Mouse (Mus musculus) lung, postnatal 0 days (tissue): ENCODE data around the gene Hpse2. TPM values are rescaled to one million over a fixed set of nuclear protein-coding genes. Genes with fewer than 3 reads are reported as not detected.

ENCODE experiments used
- ATAC-seq: fragments of 200-750 bp; cut with Nextera tagmentation; 2 replicates; pipeline ENCODE4 v1.8.0; 2017; ENCODE audit warnings: moderate library complexity
- DNase-seq: peaks from one replicate; pipeline ENCODE4 v3.0.0-alpha.2; 2016; ENCODE audit warnings: low spot score
- H3K27ac ChIP-seq: fragments of 300-500 bp; sonication (generic); 2 replicates; pipeline ENCODE4 v1.5.1; 2014; ENCODE audit warnings: antibody characterized with exemption, mild to moderate bottlenecking, low read length, mixed read lengths
- H3K27me3 ChIP-seq: fragments of 300-500 bp; sonication (generic); replicated peaks from 2 replicates; pipeline ENCODE4 v1.6.1; 2014; ENCODE audit warnings: low read length, mixed read lengths; ENCODE audit not compliant: insufficient read depth
- H3K36me3 ChIP-seq: fragments of 300-500 bp; sonication (generic); 2 replicates; pipeline ENCODE4 v1.6.1; 2014; ENCODE audit warnings: low read length, mixed read lengths; ENCODE audit not compliant: insufficient read depth
- H3K4me1 ChIP-seq: fragments of 300-500 bp; sonication (generic); 2 replicates; pipeline ENCODE4 v1.6.1; 2014; ENCODE audit warnings: antibody characterized with exemption, low read depth, low read length, mixed read lengths; ENCODE audit not compliant: insufficient read depth
- H3K4me2 ChIP-seq: fragments of 300-500 bp; sonication (generic); replicated peaks from 2 replicates; pipeline ENCODE4 v1.6.1; 2014; ENCODE audit warnings: low read depth, mild to moderate bottlenecking, low read length, moderate library complexity, mixed read lengths
- H3K4me3 ChIP-seq: fragments of 300-500 bp; sonication (generic); 2 replicates; pipeline ENCODE4 v1.5.1; 2014; ENCODE audit warnings: low read depth, low read length
- H3K9ac ChIP-seq: fragments of 300-500 bp; sonication (generic); replicated peaks from 2 replicates; pipeline ENCODE4 v1.6.1; 2014; ENCODE audit warnings: low read depth, mild to moderate bottlenecking
- H3K9me3 ChIP-seq: fragments of 300-500 bp; sonication (generic); 2 replicates; pipeline ENCODE4 v1.6.1; 2016; ENCODE audit warnings: low read length, mixed read lengths
- CTCF ChIP-seq: IDR thresholded peaks from 2 replicates; pipeline ENCODE4 v1.5.1; 2016; ENCODE audit warnings: antibody characterized with exemption, mild to moderate bottlenecking
- EP300 ChIP-seq: IDR thresholded peaks from 2 replicates; pipeline ENCODE4 v1.6.1; 2016; ENCODE audit warnings: antibody characterized with exemption, mild to moderate bottlenecking, control low read depth
- WGBS: fragments of 180-500 bp; shearing (Covaris S2); extraction: QIAGEN DNeasy Blood & Tissue Kit; methylation state at CpG from one replicate; pipeline ENCODE4 v1.1.7; 2014; 5-methylcytosine and 5-hydroxymethylcytosine counted together
- polyA plus RNA-seq: library from polyadenylated mRNA; unstranded; fragments of >200 nt; fragmentation: Nextera tagmentation; extraction: Ambion mirVana; gene quantifications from 2 replicates; pipeline ENCODE4 v1.2.1, GENCODE M21; 2015

The Hpse2 gene
- polyA plus RNA-seq, 1 experiment from 2014 or later = 0.64 TPM

- TF ChIP-seq CTCF = no peak
- no peak for TF ChIP-seq EP300
- no peak overlapping the region for H3K27ac ChIP-seq
- H3K4me2 ChIP-seq = no peak overlapping the region
- ATAC-seq (no peak), DNase-seq (peak; percentile 33)
- no peaks in the 10 kb centered on the region for H3K9me3 ChIP-seq
- H3K27me3 ChIP-seq = no peaks in the 10 kb centered on the region
- 21% methylated on average over 4 of the region's 4 CpGs for WGBS
- H3K4me1 ChIP-seq = no peaks in the 10 kb centered on the region
- H3K36me3 ChIP-seq = no peaks in the 10 kb centered on the region
- no peak overlapping the region for H3K9ac ChIP-seq
- H3K4me3 ChIP-seq = no peak overlapping the region
Measured at GRCm38 (mm10) chr19:42985372-42986314, 402.5 kb downstream of the Hpse2 start.

- H3K27me3 ChIP-seq = no peaks in the 10 kb centered on the region
- no peak overlapping the region for H3K4me2 ChIP-seq
- H3K4me1 ChIP-seq = no peaks in the 10 kb centered on the region
- H3K27ac ChIP-seq = no peak overlapping the region
- H3K9ac ChIP-seq = no peak overlapping the region
- TF ChIP-seq CTCF (no peak), EP300 (no peak)
- no peak for DNase-seq
- no peak overlapping the region for H3K4me3 ChIP-seq
- 65% methylated on average over 3 of the region's 3 CpGs for WGBS
- no peaks in the 10 kb centered on the region for H3K36me3 ChIP-seq
- ATAC-seq = no peak
- H3K9me3 ChIP-seq = no peaks in the 10 kb centered on the region
Measured at GRCm38 (mm10) chr19:42980537-42980936, 407.6 kb downstream of the Hpse2 start.

GRCm38 (mm10) chr19:42977938-42978337, 410.2 kb downstream of the Hpse2 start:
- H3K27ac ChIP-seq = no peak overlapping the region
- 68% methylated on average over 2 of the region's 2 CpGs for WGBS
- H3K4me1 ChIP-seq = no peaks in the 10 kb centered on the region
- ATAC-seq (no peak), DNase-seq (no peak)
- no peaks in the 10 kb centered on the region for H3K9me3 ChIP-seq
- H3K36me3 ChIP-seq = no peaks in the 10 kb centered on the region
- H3K4me3 ChIP-seq = no peak overlapping the region
- no peak for TF ChIP-seq CTCF
- TF ChIP-seq EP300 = no peak
- no peaks in the 10 kb centered on the region for H3K27me3 ChIP-seq
- H3K4me2 ChIP-seq = no peak overlapping the region
- H3K9ac ChIP-seq = no peak overlapping the region

GRCm38 (mm10) chr19:42973740-42974139, 414.4 kb downstream of the Hpse2 start:
- peak; percentile 55 for DNase-seq
- Histone ChIP-seq H3K4me3 (no peak overlapping the region), H3K27me3 (no peaks in the 10 kb centered on the region), H3K4me2 (no peak overlapping the region), H3K36me3 (no peaks in the 10 kb centered on the region), H3K9ac (no peak overlapping the region), H3K27ac (no peak overlapping the region), H3K9me3 (no peaks in the 10 kb centered on the region), H3K4me1 (no peaks in the 10 kb centered on the region)
- ATAC-seq = no peak
- WGBS = 55% methylated on average over 5 of the region's 5 CpGs
- TF ChIP-seq EP300 (no peak), CTCF (no peak)

- no peaks in the 10 kb centered on the region for H3K4me1 ChIP-seq
- H3K9ac ChIP-seq = no peak overlapping the region
- WGBS = 56% methylated on average over 1 of the region's 1 CpGs
- DNase-seq (peak; percentile 6), ATAC-seq (no peak)
- H3K9me3 ChIP-seq = no peaks in the 10 kb centered on the region
- no peak overlapping the region for H3K4me2 ChIP-seq
- no peak overlapping the region for H3K4me3 ChIP-seq
- TF ChIP-seq CTCF (no peak), EP300 (no peak)
- no peaks in the 10 kb centered on the region for H3K27me3 ChIP-seq
- H3K36me3 ChIP-seq = no peaks in the 10 kb centered on the region
- H3K27ac ChIP-seq = no peak overlapping the region
Measured at GRCm38 (mm10) chr19:42965171-42965570, 423.0 kb downstream of the Hpse2 start.

- no peaks in the 10 kb centered on the region for H3K36me3 ChIP-seq
- H3K4me1 ChIP-seq = no peaks in the 10 kb centered on the region
- H3K27me3 ChIP-seq = no peaks in the 10 kb centered on the region
- no peak overlapping the region for H3K4me2 ChIP-seq
- DNase-seq (no peak), ATAC-seq (no peak)
- TF ChIP-seq CTCF = no peak
- TF ChIP-seq EP300 = no peak
- WGBS = 31% methylated on average over 3 of the region's 3 CpGs
- no peak overlapping the region for H3K27ac ChIP-seq
- H3K9ac ChIP-seq = no peak overlapping the region
- H3K4me3 ChIP-seq = no peak overlapping the region
- peaks cover 8% of the 10 kb centered on the region for H3K9me3 ChIP-seq
Measured at GRCm38 (mm10) chr19:42948114-42948636, 440.0 kb downstream of the Hpse2 start.
